Comparison of ENCODE assay signal across 7 mouse cellular contexts in genomic region chr13:37858066-37858501, GRCm38 (mm10).
A peak's percentile ranks its signal among the peaks of the same experiment; 100 is the strongest.
DNase-seq lines count a peak whose midpoint lies in the region; ATAC-seq lines count a peak whose summit lies in the region.

No protein-coding gene starts in this region.

- H3K36me3 ChIP-seq in embryonic facial prominence, embryonic 13.5 days: no peaks in the 10 kb centered on the region
- H3K36me3 ChIP-seq in hindbrain, embryonic 12.5 days: no peaks in the 10 kb centered on the region
- no peaks in the 10 kb centered on the region for H3K36me3 ChIP-seq in liver, embryonic 16.5 days (ENCODE audit: control insufficient read depth, insufficient read depth)
- H3K36me3 ChIP-seq in stomach, embryonic 15.5 days: no peaks in the 10 kb centered on the region

- peak overlapping the region; percentile 99 for H3K4me2 ChIP-seq in embryonic facial prominence, embryonic 13.5 days
- peak overlapping the region; percentile 74 for H3K4me2 ChIP-seq in hindbrain, embryonic 12.5 days (replicated peaks)
- H3K4me2 ChIP-seq in liver, embryonic 16.5 days (ENCODE audit: low read depth, low read length): peak overlapping the region; percentile 99
- H3K4me2 ChIP-seq in stomach, embryonic 15.5 days: peak overlapping the region; percentile 93

- WGBS in embryonic facial prominence, embryonic 13.5 days: 3% methylated on average over 19 of the region's 19 CpGs
- WGBS in hindbrain, embryonic 12.5 days: 1% methylated on average over 19 of the region's 19 CpGs
- WGBS in liver, embryonic 16.5 days (ENCODE audit: insufficient replicate concordance): 1% methylated on average over 19 of the region's 19 CpGs
- WGBS in stomach, embryonic 15.5 days: 5% methylated on average over 19 of the region's 19 CpGs

- peak overlapping the region; percentile 60 for H3K4me3 ChIP-seq in embryonic facial prominence, embryonic 13.5 days
- peak overlapping the region; percentile 47 for H3K4me3 ChIP-seq in hindbrain, embryonic 12.5 days
- peak overlapping the region; percentile 80 for H3K4me3 ChIP-seq in liver, embryonic 16.5 days (ENCODE audit: low read depth, low read length)
- peak overlapping the region; percentile 58 for H3K4me3 ChIP-seq in stomach, embryonic 15.5 days (replicated peaks)

- H3K27ac ChIP-seq in embryonic facial prominence, embryonic 13.5 days: peak overlapping the region; percentile 79
- H3K27ac ChIP-seq in hindbrain, embryonic 12.5 days: no peak overlapping the region
- H3K27ac ChIP-seq in liver, embryonic 16.5 days (ENCODE audit: low read length): peak overlapping the region; percentile 94
- peak overlapping the region; percentile 83 for H3K27ac ChIP-seq in stomach, embryonic 15.5 days

- no peaks in the 10 kb centered on the region for H3K9me3 ChIP-seq in embryonic facial prominence, embryonic 13.5 days
- no peaks in the 10 kb centered on the region for H3K9me3 ChIP-seq in hindbrain, embryonic 12.5 days (replicated peaks)
- no peaks in the 10 kb centered on the region for H3K9me3 ChIP-seq in liver, embryonic 16.5 days (replicated peaks; ENCODE audit: control insufficient read depth, low read length)
- H3K9me3 ChIP-seq in stomach, embryonic 15.5 days: no peaks in the 10 kb centered on the region

- H3K4me1 ChIP-seq in embryonic facial prominence, embryonic 13.5 days: peaks cover 61% of the 10 kb centered on the region
- peaks cover 38% of the 10 kb centered on the region for H3K4me1 ChIP-seq in hindbrain, embryonic 12.5 days
- H3K4me1 ChIP-seq in liver, embryonic 16.5 days (ENCODE audit: control insufficient read depth, low read depth, low read length): peaks cover 76% of the 10 kb centered on the region
- peaks cover 54% of the 10 kb centered on the region for H3K4me1 ChIP-seq in stomach, embryonic 15.5 days

- no peak for ATAC-seq in embryonic facial prominence, embryonic 13.5 days (ENCODE audit: insufficient number of reproducible peaks, insufficient read depth, low FRiP score, low TSS enrichment, low read depth)
- ATAC-seq in hindbrain, embryonic 12.5 days (ENCODE audit: low FRiP score): peak; percentile 43
- ATAC-seq in liver, embryonic 16.5 days (ENCODE audit: low read depth): peak; percentile 24
- ATAC-seq in stomach, embryonic 15.5 days (ENCODE audit: insufficient read depth, low FRiP score, low read depth): peak; percentile 40; the same call in 1 of the 2 replicates

- no peaks in the 10 kb centered on the region for H3K27me3 ChIP-seq in embryonic facial prominence, embryonic 13.5 days
- no peaks in the 10 kb centered on the region for H3K27me3 ChIP-seq in hindbrain, embryonic 12.5 days
- H3K27me3 ChIP-seq in liver, embryonic 16.5 days (ENCODE audit: control insufficient read depth, insufficient read depth, low read depth, low read length): no peaks in the 10 kb centered on the region
- no peaks in the 10 kb centered on the region for H3K27me3 ChIP-seq in stomach, embryonic 15.5 days (replicated peaks)

- H3K9ac ChIP-seq in embryonic facial prominence, embryonic 13.5 days: peak overlapping the region; percentile 77
- peak overlapping the region; percentile 54 for H3K9ac ChIP-seq in hindbrain, embryonic 12.5 days
- peak overlapping the region; percentile 96 for H3K9ac ChIP-seq in liver, embryonic 16.5 days (ENCODE audit: low read depth, low read length)
- peak overlapping the region; percentile 29 for H3K9ac ChIP-seq in stomach, embryonic 15.5 days

- DNase-seq in ovary, postnatal 36 days (ENCODE audit: low spot score): peak; percentile 48
- DNase-seq in ovary, adult 18-20 months (ENCODE audit: low spot score): no peak
- DNase-seq in urinary bladder, postnatal 36 days (ENCODE audit: low spot score in 2 of 2): no peak

Comparison
In these comparisons a context has a peak if more than half of its experiments do, and no peak if none do; other contexts are left out.
1. H3K9ac ChIP-seq: peak in every context shown above with its lines; median percentile 96 in liver, embryonic 16.5 days; 77 in embryonic facial prominence, embryonic 13.5 days; 54 in hindbrain, embryonic 12.5 days; 29 in stomach, embryonic 15.5 days.